Mouse (Mus musculus) liver, adult 2 months (tissue): ENCODE measurements around the gene Agr2.

ENCODE experiments used
- CTCF ChIP-seq: fragments of 200-500 bp; IDR thresholded peaks from 2 replicates; pipeline ENCODE4 v1.5.1; 2011; ENCODE audit warnings: low read depth, low read length, control low read depth
- POLR2A ChIP-seq: fragments of 200-500 bp; IDR thresholded peaks from 2 replicates; pipeline ENCODE4 v1.6.1; 2011; ENCODE audit warnings: low read length, control low read depth; ENCODE audit not compliant: insufficient read depth; ENCODE audit errors: extremely low read depth

DNA sequence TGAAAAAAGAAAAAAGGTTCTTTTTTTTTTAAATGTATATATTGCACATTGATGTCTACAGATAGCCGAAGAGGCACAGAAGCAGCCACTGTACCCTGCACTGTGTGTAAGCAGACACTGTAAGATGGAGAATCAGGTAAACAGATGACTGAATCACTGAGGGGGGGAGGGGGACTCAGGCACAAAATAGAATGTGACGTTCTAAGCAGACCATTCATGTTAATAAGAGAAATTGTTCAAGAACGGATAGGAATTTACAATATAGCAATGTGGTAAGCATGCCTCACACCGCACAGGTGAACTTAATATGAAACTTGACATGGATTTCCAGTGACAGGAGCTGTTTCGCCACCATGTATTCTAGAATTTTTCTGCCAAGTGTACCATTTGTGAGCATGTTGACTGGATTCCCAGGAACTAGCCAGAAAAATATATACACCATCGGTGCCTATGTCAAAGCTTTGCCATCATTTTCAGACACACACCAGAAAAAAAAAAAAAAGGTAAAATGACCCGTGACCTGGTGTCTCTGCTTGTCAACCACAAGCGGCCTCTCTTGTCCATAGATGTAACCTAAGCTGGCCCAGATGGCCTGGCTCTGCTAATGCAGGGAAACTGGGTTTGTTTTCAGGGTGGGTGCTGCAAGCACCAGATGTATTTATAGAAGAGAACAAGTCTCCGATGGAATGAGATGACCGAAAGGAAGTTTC is 48.0 kb downstream of the Agr2 start:
- TF ChIP-seq CTCF (no peak), POLR2A (no peak)
